Mouse (Mus musculus) skeletal muscle tissue, postnatal 0 days (tissue): ENCODE results near the gene Brcc3. TPM values are rescaled to one million over a fixed set of nuclear protein-coding genes. Genes with fewer than 3 reads are reported as not detected.

Experiments
- polyA plus RNA-seq: library from polyadenylated mRNA; unstranded; fragments of >200 nt; fragmentation: Nextera tagmentation; extraction: Ambion mirVana; gene quantifications from 2 replicates; pipeline ENCODE4 v1.2.1, GENCODE M21; 2015

Brcc3 gene
- polyA plus RNA-seq = 26.6 and 26.8 TPM in 2 replicates

GRCm38 (mm10) chrX:75415936-75416785 lies at the start of gene Brcc3, which contains the start of the genes Cmc4 and Mtcp1:
Gene Brcc3, plus strand, starts transcription at chrX:75416628.
Gene Cmc4, minus strand, starts transcription at chrX:75416584.
Gene Mtcp1, minus strand, starts transcription at chrX:75416588.

GRCm38 (mm10) chrX:75382195-75382771 lies 34.1 kb upstream of the Brcc3 start, which contains the start of the genes Fundc2 and F8:
Gene Fundc2, plus strand, starts transcription at chrX:75382399.
Gene F8, minus strand, starts transcription at chrX:75382615.

Other genes starting within 250 kb of the Brcc3 start
- 86.8 and 97.5 TPM in 2 replicates for gene Fundc2, start 34.2 kb upstream of the Brcc3 start, polyA plus RNA-seq
- 1.1 and 1.5 TPM in 2 replicates for gene F8, start 34.0 kb upstream of the Brcc3 start, polyA plus RNA-seq
- gene Cmc4, start within 50 bp of the Brcc3 start, polyA plus RNA-seq = 9.9 and 13.8 TPM in 2 replicates
- gene Mtcp1, start within 50 bp of the Brcc3 start, polyA plus RNA-seq = 3.2 and 3.6 TPM in 2 replicates
- 116 and 118 TPM in 2 replicates for gene Vbp1, start 97.7 kb downstream of the Brcc3 start, polyA plus RNA-seq
- gene Rab39b, start 161.6 kb downstream of the Brcc3 start, polyA plus RNA-seq = 0.35 and 0.44 TPM in 2 replicates